Mouse (Mus musculus): Measurements from ENCODE around the gene Rag2. TPM values are rescaled to one million over a fixed set of nuclear protein-coding genes. Genes with fewer than 3 reads are reported as not detected.

The Rag2 gene
- polyA plus RNA-seq, 1 experiment: not detected

- no peaks in the 10 kb centered on the region for H3K4me1 ChIP-seq (ENCODE audit: control insufficient read depth, insufficient read depth, low read length)
- no peaks in the 10 kb centered on the region for H3K9me3 ChIP-seq (replicated peaks; ENCODE audit: control insufficient read depth, insufficient read depth, low read length, poor library complexity, severe bottlenecking)
- H3K4me3 ChIP-seq (ENCODE audit: low read depth, low read length): no peak overlapping the region
- no peak overlapping the region for H3K27ac ChIP-seq (ENCODE audit: insufficient read depth, low read length)
- TF ChIP-seq EP300 (IDR thresholded peaks at IDR 0.05; ENCODE audit: insufficient read depth, low read depth, low read length): no peak
- no peak for TF ChIP-seq POLR2A (IDR thresholded peaks at IDR 0.05; ENCODE audit: insufficient read depth, low read length)
- no peak for TF ChIP-seq CTCF (IDR thresholded peaks at IDR 0.05; ENCODE audit: low read depth, low read length)
- H3K9ac ChIP-seq (ENCODE audit: low read depth, poor library complexity, severe bottlenecking): no peak overlapping the region
- H3K27me3 ChIP-seq (ENCODE audit: control insufficient read depth, insufficient read depth, low read length, poor library complexity, severe bottlenecking): no peaks in the 10 kb centered on the region
- no peaks in the 10 kb centered on the region for H3K36me3 ChIP-seq (ENCODE audit: control insufficient read depth, insufficient read depth, low read length, poor library complexity, severe bottlenecking)
These were observed 23.8 kb downstream of the Rag2 start for GRCm38 (mm10) chr2:101648361-101648760.

GRCm38 (mm10) chr2:101649114-101649671 lies 24.7 kb downstream of the Rag2 start, which contains the start of the genes Rag1 and B230118H07Rik:
Rag1 (minus strand) TSS chr2:101649501.
B230118H07Rik (minus strand) TSS chr2:101649532.
- Histone ChIP-seq H3K9me3 (replicated peaks; ENCODE audit: control insufficient read depth, insufficient read depth, low read length, poor library complexity, severe bottlenecking) (no peaks in the 10 kb centered on the region), H3K27me3 (ENCODE audit: control insufficient read depth, insufficient read depth, low read length, poor library complexity, severe bottlenecking) (no peaks in the 10 kb centered on the region), H3K4me1 (ENCODE audit: control insufficient read depth, insufficient read depth, low read length) (no peaks in the 10 kb centered on the region), H3K36me3 (ENCODE audit: control insufficient read depth, insufficient read depth, low read length, poor library complexity, severe bottlenecking) (no peaks in the 10 kb centered on the region), H3K9ac (ENCODE audit: low read depth, poor library complexity, severe bottlenecking) (no peak within 1 kb of the TSS), H3K4me3 (ENCODE audit: low read depth, low read length) (no peak within 1 kb of the TSS), H3K27ac (ENCODE audit: insufficient read depth, low read length) (no peak within 1 kb of the TSS)
- TF ChIP-seq CTCF (IDR thresholded peaks at IDR 0.05; ENCODE audit: low read depth, low read length) (no peak), EP300 (IDR thresholded peaks at IDR 0.05; ENCODE audit: insufficient read depth, low read depth, low read length) (no peak), POLR2A (IDR thresholded peaks at IDR 0.05; ENCODE audit: insufficient read depth, low read length) (no peak)

- H3K9me3 ChIP-seq (replicated peaks; ENCODE audit: control insufficient read depth, insufficient read depth, low read length, poor library complexity, severe bottlenecking): no peaks in the 10 kb centered on the region
- H3K4me1 ChIP-seq (ENCODE audit: control insufficient read depth, insufficient read depth, low read length): no peaks in the 10 kb centered on the region
- H3K9ac ChIP-seq (ENCODE audit: low read depth, poor library complexity, severe bottlenecking): no peak overlapping the region
- no peak overlapping the region for H3K27ac ChIP-seq (ENCODE audit: insufficient read depth, low read length)
- H3K4me3 ChIP-seq (ENCODE audit: low read depth, low read length): no peak overlapping the region
- H3K36me3 ChIP-seq (ENCODE audit: control insufficient read depth, insufficient read depth, low read length, poor library complexity, severe bottlenecking): no peaks in the 10 kb centered on the region
- no peak for TF ChIP-seq CTCF (IDR thresholded peaks at IDR 0.05; ENCODE audit: low read depth, low read length)
- TF ChIP-seq EP300 (IDR thresholded peaks at IDR 0.05; ENCODE audit: insufficient read depth, low read depth, low read length): no peak
- no peak for TF ChIP-seq POLR2A (IDR thresholded peaks at IDR 0.05; ENCODE audit: insufficient read depth, low read length)
- no peaks in the 10 kb centered on the region for H3K27me3 ChIP-seq (ENCODE audit: control insufficient read depth, insufficient read depth, low read length, poor library complexity, severe bottlenecking)
These were observed 25.9 kb downstream of the Rag2 start for GRCm38 (mm10) chr2:101650446-101650845.

GRCm38 (mm10) chr2:101652204-101652920 lies 27.8 kb downstream of the Rag2 start:
- Histone ChIP-seq H3K36me3 (ENCODE audit: control insufficient read depth, insufficient read depth, low read length, poor library complexity, severe bottlenecking) (no peaks in the 10 kb centered on the region), H3K4me1 (ENCODE audit: control insufficient read depth, insufficient read depth, low read length) (no peaks in the 10 kb centered on the region), H3K27me3 (ENCODE audit: control insufficient read depth, insufficient read depth, low read length, poor library complexity, severe bottlenecking) (no peaks in the 10 kb centered on the region), H3K27ac (ENCODE audit: insufficient read depth, low read length) (no peak overlapping the region), H3K4me3 (ENCODE audit: low read depth, low read length) (no peak overlapping the region), H3K9me3 (replicated peaks; ENCODE audit: control insufficient read depth, insufficient read depth, low read length, poor library complexity, severe bottlenecking) (no peaks in the 10 kb centered on the region), H3K9ac (ENCODE audit: low read depth, poor library complexity, severe bottlenecking) (no peak overlapping the region)
- TF ChIP-seq EP300 (IDR thresholded peaks at IDR 0.05; ENCODE audit: insufficient read depth, low read depth, low read length): no peak
- TF ChIP-seq POLR2A (IDR thresholded peaks at IDR 0.05; ENCODE audit: insufficient read depth, low read length): no peak
- no peak for TF ChIP-seq CTCF (IDR thresholded peaks at IDR 0.05; ENCODE audit: low read depth, low read length)

- Histone ChIP-seq H3K27ac (ENCODE audit: insufficient read depth, low read length) (no peak overlapping the region), H3K4me1 (ENCODE audit: control insufficient read depth, insufficient read depth, low read length) (no peaks in the 10 kb centered on the region), H3K36me3 (ENCODE audit: control insufficient read depth, insufficient read depth, low read length, poor library complexity, severe bottlenecking) (no peaks in the 10 kb centered on the region), H3K27me3 (ENCODE audit: control insufficient read depth, insufficient read depth, low read length, poor library complexity, severe bottlenecking) (no peaks in the 10 kb centered on the region), H3K9ac (ENCODE audit: low read depth, poor library complexity, severe bottlenecking) (no peak overlapping the region), H3K4me3 (ENCODE audit: low read depth, low read length) (no peak overlapping the region), H3K9me3 (replicated peaks; ENCODE audit: control insufficient read depth, insufficient read depth, low read length, poor library complexity, severe bottlenecking) (no peaks in the 10 kb centered on the region)
- TF ChIP-seq CTCF (IDR thresholded peaks at IDR 0.05; ENCODE audit: low read depth, low read length): peak; percentile 51
- TF ChIP-seq EP300 (IDR thresholded peaks at IDR 0.05; ENCODE audit: insufficient read depth, low read depth, low read length): no peak
These were observed 28.5 kb downstream of the Rag2 start for GRCm38 (mm10) chr2:101652921-101653597.

GRCm38 (mm10) chr2:101660536-101660935 lies 36.0 kb downstream of the Rag2 start:
- no peaks in the 10 kb centered on the region for H3K27me3 ChIP-seq (ENCODE audit: control insufficient read depth, insufficient read depth, low read length, poor library complexity, severe bottlenecking)
- H3K9ac ChIP-seq (ENCODE audit: low read depth, poor library complexity, severe bottlenecking): no peak overlapping the region
- H3K36me3 ChIP-seq (ENCODE audit: control insufficient read depth, insufficient read depth, low read length, poor library complexity, severe bottlenecking): no peaks in the 10 kb centered on the region
- H3K4me3 ChIP-seq (ENCODE audit: low read depth, low read length): no peak overlapping the region
- H3K27ac ChIP-seq (ENCODE audit: insufficient read depth, low read length): no peak overlapping the region
- no peak for TF ChIP-seq POLR2A (IDR thresholded peaks at IDR 0.05; ENCODE audit: insufficient read depth, low read length)
- TF ChIP-seq EP300 (IDR thresholded peaks at IDR 0.05; ENCODE audit: insufficient read depth, low read depth, low read length): no peak
- TF ChIP-seq CTCF (IDR thresholded peaks at IDR 0.05; ENCODE audit: low read depth, low read length): no peak
- H3K9me3 ChIP-seq (replicated peaks; ENCODE audit: control insufficient read depth, insufficient read depth, low read length, poor library complexity, severe bottlenecking): no peaks in the 10 kb centered on the region
- no peaks in the 10 kb centered on the region for H3K4me1 ChIP-seq (ENCODE audit: control insufficient read depth, insufficient read depth, low read length)

Measured in ES-Bruce4 (cell line).